Mouse (Mus musculus): ENCODE data around the gene Ppp1r37. TPM values are rescaled to one million over a fixed set of nuclear protein-coding genes. Genes with fewer than 3 reads are reported as not detected.
"Not testable (repeated sequence)": the region's sequence is repeated elsewhere in the genome, so short reads cannot be mapped to it uniquely, and the experiment has no call there.

The Ppp1r37 gene
- polyA plus RNA-seq, 1 experiment from 2014 or later = 21.9 TPM

DNA sequence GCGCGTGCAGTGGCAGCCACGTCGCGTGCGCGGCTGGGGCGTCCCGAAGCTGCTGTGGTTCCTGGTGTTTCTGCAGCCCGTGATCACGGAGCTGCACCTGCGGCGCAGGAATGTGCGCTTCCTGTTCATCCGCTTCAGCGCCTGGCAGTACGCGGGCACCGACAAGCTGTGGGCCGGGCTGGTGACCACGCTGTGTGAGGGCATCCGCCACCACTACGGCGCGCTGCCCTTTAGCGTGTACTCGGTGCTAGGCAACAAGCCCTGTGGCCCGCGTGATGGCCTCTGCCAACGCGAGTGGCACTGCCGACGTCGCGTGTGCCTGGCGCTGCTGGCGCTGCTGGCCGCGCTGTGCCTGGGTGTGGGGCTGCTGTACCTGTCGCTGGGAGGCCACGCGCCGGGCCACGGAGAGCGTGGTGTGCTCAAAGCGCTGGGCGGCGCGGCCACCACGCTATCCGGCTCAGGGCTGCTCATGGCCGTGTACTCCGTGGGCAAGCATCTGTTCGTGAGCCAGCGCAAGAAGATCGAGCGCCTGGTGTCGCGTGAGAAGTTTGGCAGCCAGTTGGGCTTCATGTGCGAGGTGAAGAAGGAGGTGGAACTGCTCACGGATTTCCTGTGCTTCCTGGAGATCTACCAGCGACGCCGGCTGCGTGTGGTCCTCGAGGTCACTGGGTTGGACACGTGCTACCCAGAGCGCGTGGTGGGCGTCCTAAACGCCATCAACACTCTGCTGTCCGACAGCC lies 39.7 kb downstream of the Ppp1r37 start:
- 0 out of 2 replicates have a peak, but pooled peaks cover 2% of the 10 kb centered on the region for H3K36me3 ChIP-seq (ENCODE audit: insufficient read depth, low read length)
- 0 out of 2 replicates have a peak, but pooled peaks have one; percentile 14 for ATAC-seq (ENCODE audit: low FRiP score, low TSS enrichment)
- no peaks in the 10 kb centered on the region for H3K9me3 ChIP-seq (ENCODE audit: low read length)
- H3K27ac ChIP-seq (ENCODE audit: low read length) = no peak overlapping the region
- H3K4me1 ChIP-seq (ENCODE audit: insufficient read depth, low read length) = peaks cover 21% of the 10 kb centered on the region
- peaks cover 74% of the 10 kb centered on the region for H3K27me3 ChIP-seq (ENCODE audit: insufficient read depth, low read length)
- 8% methylated on average over 72 of the region's 72 CpGs for WGBS
- H3K9ac ChIP-seq (replicated peaks; ENCODE audit: low read length) = peak overlapping the region; percentile 34; the same call in 1 of the 2 replicates
- peak overlapping the region; percentile 51 for H3K4me3 ChIP-seq (ENCODE audit: low read length)
- H3K4me2 ChIP-seq (replicated peaks; ENCODE audit: low read depth, low read length) = peak overlapping the region; percentile 77

DNA sequence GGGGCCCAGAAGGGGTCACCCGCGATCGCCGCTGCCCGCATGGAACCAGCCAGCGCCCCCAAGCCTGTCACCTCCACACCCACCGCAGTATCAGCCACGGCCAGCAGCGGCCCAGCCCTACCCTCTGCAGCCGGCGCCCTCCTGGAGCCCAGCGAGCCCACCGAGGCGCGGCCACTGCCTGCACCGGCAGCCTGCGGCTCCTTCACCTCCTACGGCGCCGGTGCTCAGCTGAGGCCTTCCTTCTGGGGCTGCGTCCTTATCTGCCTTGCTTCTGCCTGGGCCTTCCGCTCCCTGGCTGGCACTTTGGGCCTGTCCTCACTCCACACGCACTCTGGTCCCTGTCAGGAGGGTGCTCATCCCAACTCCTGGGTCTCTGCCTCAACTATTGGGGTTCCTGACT lies 42.8 kb downstream of the Ppp1r37 start:
- H3K27me3 ChIP-seq (ENCODE audit: insufficient read depth, low read length) = peaks cover 78% of the 10 kb centered on the region
- peaks cover 21% of the 10 kb centered on the region for H3K4me1 ChIP-seq (ENCODE audit: insufficient read depth, low read length)
- no peak for ATAC-seq (ENCODE audit: low FRiP score, low TSS enrichment)
- WGBS = 6% methylated on average over 19 of the region's 23 CpGs
- peak overlapping the region; percentile 31 for H3K4me3 ChIP-seq (ENCODE audit: low read length)
- H3K4me2 ChIP-seq (replicated peaks; ENCODE audit: low read depth, low read length) = peak overlapping the region; percentile 47
- no peaks in the 10 kb centered on the region for H3K36me3 ChIP-seq (ENCODE audit: insufficient read depth, low read length)
- peak overlapping the region; percentile 61 for H3K9ac ChIP-seq (replicated peaks; ENCODE audit: low read length)
- H3K9me3 ChIP-seq (ENCODE audit: low read length) = no peaks in the 10 kb centered on the region
- H3K27ac ChIP-seq (ENCODE audit: low read length) = no peak overlapping the region

DNA sequence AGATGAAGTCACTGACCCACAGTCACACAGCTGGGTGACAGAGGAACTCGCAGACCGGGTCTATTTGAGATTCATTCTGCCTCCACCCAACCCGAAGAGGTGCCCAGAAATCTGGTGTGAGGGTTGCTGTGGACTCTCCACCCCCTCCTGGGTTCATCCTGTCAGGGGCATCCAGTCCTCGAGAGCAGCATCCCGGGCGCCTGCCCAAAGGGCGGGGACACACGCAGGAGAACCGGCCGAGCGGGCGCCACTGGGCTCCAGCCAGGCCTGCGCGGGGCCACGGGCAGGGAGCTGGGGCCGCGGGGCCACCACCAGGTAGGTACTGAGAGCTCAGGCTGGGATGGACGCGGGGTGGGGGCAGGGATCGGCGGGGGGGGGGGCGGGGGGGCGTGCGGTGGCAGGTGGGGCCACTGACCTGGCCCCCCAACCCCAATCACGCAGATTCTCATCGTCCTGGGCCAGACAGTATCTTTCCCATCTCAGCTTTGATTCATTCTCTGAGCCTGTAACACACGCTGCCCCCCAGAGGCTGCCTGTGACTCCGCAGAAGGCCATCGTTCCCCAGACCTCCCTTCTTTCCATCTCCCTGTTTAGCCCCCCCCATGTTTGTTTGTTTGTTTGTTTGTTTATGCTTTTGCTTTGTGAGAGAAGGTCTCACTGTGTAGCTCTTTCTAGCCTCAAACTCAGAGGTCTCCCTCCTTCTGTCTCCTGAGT lies 45.1 kb downstream of the Ppp1r37 start, which contains the start of gene Nkpd1:
Gene Nkpd1, plus strand, starts transcription at position 187 of the 714 bp plus-strand sequence.
- H3K4me2 ChIP-seq (replicated peaks; ENCODE audit: low read depth, low read length) = peak within 1 kb of the TSS; percentile 50
- 2% methylated on average over 19 of the region's 29 CpGs for WGBS
- ATAC-seq (ENCODE audit: low FRiP score, low TSS enrichment) = no peak
- no peaks in the 10 kb centered on the region for H3K36me3 ChIP-seq (ENCODE audit: insufficient read depth, low read length)
- H3K9me3 ChIP-seq (ENCODE audit: low read length) = no peaks in the 10 kb centered on the region
- H3K9ac ChIP-seq (replicated peaks; ENCODE audit: low read length) = peak within 1 kb of the TSS; percentile 3; the same call in 1 of the 2 replicates
- peaks cover 55% of the 10 kb centered on the region for H3K27me3 ChIP-seq (ENCODE audit: insufficient read depth, low read length)
- no peak within 1 kb of the TSS for H3K27ac ChIP-seq (ENCODE audit: low read length)
- peaks cover 9% of the 10 kb centered on the region for H3K4me1 ChIP-seq (ENCODE audit: insufficient read depth, low read length)
- peak within 1 kb of the TSS; percentile 23; the same call in 1 of the 2 replicates for H3K4me3 ChIP-seq (ENCODE audit: low read length)

DNA sequence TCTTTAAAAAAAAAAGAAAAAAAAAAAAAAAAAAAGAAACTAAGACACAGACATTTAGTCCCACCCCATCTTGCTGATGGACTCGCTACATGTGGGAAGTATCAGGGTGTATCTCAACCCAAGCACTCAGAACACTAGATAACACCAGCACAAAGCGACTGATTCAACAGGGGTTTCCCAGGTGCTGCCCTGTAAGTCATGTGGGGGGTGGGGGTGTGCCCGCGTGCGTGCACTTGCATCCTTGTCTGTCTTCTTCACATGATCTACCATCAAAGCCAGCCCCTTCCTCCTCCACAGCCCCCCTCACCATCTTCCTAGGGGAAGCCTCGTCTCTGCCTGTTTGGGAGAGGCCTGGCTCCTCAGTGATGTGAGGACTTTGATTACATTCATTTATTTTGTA lies 50.5 kb downstream of the Ppp1r37 start:
- H3K9me3 ChIP-seq (ENCODE audit: low read length) = no peaks in the 10 kb centered on the region
- no peak for ATAC-seq (ENCODE audit: low FRiP score, low TSS enrichment)
- H3K4me3 ChIP-seq (ENCODE audit: low read length) = no peak overlapping the region
- H3K4me2 ChIP-seq (replicated peaks; ENCODE audit: low read depth, low read length) = no peak overlapping the region
- H3K27ac ChIP-seq (ENCODE audit: low read length) = no peak overlapping the region
- peaks cover 13% of the 10 kb centered on the region for H3K4me1 ChIP-seq (ENCODE audit: insufficient read depth, low read length)
- no peaks in the 10 kb centered on the region for H3K36me3 ChIP-seq (ENCODE audit: insufficient read depth, low read length)
- no peak overlapping the region for H3K9ac ChIP-seq (replicated peaks; ENCODE audit: low read length)
- WGBS = 73% methylated on average over 6 of the region's 6 CpGs
- H3K27me3 ChIP-seq (ENCODE audit: insufficient read depth, low read length) = peaks cover 4% of the 10 kb centered on the region; the same call in 1 of the 2 replicates

DNA sequence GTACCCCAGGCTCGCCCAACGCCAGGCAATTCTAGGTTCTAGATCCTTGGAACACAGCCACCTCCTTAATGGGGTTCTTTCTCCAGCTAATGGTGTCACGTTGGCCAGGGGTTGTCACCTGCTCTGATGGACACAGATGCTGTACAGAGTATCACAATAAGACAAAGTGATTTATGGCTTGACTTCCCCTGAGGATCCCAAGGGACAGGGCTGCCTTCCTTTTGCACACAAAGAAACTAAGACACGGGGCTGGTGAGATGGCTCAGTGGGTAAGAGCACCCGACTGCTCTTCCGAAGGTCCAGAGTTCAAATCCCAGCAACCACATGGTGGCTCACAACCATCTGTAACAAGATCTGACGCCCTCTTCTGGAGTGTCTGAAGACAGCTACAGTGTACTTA lies 50.9 kb downstream of the Ppp1r37 start:
- WGBS = 70% methylated on average over 6 of the region's 7 CpGs
- H3K27ac ChIP-seq (ENCODE audit: low read length) = not testable (repeated sequence)

DNA sequence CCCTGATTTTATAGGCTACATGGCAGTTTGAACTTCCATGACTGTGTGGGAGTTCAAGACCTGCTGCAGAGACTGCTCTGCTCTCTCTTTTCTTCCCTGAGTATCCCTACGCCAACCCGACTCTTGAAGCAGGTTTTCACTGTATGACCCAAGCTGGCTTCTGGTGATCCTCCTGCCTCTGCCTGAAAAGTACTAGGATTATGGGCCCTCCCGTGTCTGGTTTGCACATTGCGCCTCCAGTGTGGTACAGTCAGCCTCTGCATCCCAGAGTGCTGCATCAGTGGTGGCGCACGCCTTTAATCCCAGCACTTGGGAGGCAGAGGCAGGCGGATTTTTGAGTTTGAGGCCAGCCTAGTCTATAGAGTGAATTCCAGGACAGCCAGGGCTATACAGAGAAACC lies 53.1 kb downstream of the Ppp1r37 start:
- no peak for ATAC-seq (ENCODE audit: low FRiP score, low TSS enrichment)
- no peaks in the 10 kb centered on the region for H3K9me3 ChIP-seq (ENCODE audit: low read length)
- H3K4me1 ChIP-seq (ENCODE audit: insufficient read depth, low read length) = peaks cover 21% of the 10 kb centered on the region
- H3K36me3 ChIP-seq (ENCODE audit: insufficient read depth, low read length) = no peaks in the 10 kb centered on the region
- no peak overlapping the region for H3K4me2 ChIP-seq (replicated peaks; ENCODE audit: low read depth, low read length)
- H3K27me3 ChIP-seq (ENCODE audit: insufficient read depth, low read length) = no peaks in the 10 kb centered on the region
- H3K9ac ChIP-seq (replicated peaks; ENCODE audit: low read length) = peak overlapping the region; percentile 86; the same call in 1 of the 2 replicates
- no peak overlapping the region for H3K27ac ChIP-seq (ENCODE audit: low read length)
- WGBS = 88% methylated on average over 7 of the region's 7 CpGs
- peak overlapping the region; percentile 74; the same call in 1 of the 2 replicates for H3K4me3 ChIP-seq (ENCODE audit: low read length)

More for the DNA sequence above, 50.9 kb downstream of the Ppp1r37 start:
- not testable (repeated sequence) for H3K9me3 ChIP-seq (ENCODE audit: low read length); H3K9ac ChIP-seq (replicated peaks; ENCODE audit: low read length); ATAC-seq (ENCODE audit: low FRiP score, low TSS enrichment); H3K36me3 ChIP-seq (ENCODE audit: insufficient read depth, low read length); H3K27me3 ChIP-seq (ENCODE audit: insufficient read depth, low read length); H3K4me2 ChIP-seq (replicated peaks; ENCODE audit: low read depth, low read length); H3K4me3 ChIP-seq (ENCODE audit: low read length)
- H3K4me1 ChIP-seq (ENCODE audit: insufficient read depth, low read length) = peaks cover 16% of the 10 kb centered on the region

DNA sequence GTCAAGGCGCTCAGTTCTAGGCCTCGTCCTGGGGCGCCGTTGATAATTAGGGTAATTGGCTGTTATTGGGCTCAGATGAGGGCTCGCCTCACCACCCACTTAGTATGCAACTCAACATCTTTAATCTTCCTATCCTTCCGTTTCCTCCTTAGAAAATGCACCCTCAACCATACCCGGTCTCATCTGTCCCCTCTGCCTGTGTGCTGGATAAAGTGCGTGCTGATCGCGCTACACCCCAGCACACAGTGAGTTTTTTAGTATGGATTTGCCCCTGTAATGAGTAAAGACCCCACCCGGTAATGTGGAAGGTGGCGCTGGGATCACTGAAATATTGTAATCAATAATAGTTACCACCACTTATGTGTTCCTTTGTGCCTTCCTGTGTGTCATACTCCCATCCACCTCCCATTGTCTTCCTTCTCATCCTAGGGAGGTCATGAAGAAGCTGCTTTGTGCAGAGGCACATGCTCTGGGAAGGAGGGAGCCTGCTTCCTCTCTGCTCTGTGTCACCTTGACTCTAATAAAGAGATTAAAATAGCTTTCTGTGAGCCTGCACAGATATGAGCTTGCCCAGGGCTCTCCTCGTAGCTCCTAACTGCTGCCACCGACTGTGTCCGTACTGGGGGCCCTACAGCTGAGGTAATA lies 53.8 kb downstream of the Ppp1r37 start:
- peak overlapping the region; percentile 74 for H3K4me3 ChIP-seq (ENCODE audit: low read length)
- 7% methylated on average over 15 of the region's 15 CpGs for WGBS
- H3K4me2 ChIP-seq (replicated peaks; ENCODE audit: low read depth, low read length) = peak overlapping the region; percentile 84
- peaks cover 21% of the 10 kb centered on the region for H3K4me1 ChIP-seq (ENCODE audit: insufficient read depth, low read length)
- no peaks in the 10 kb centered on the region for H3K9me3 ChIP-seq (ENCODE audit: low read length)
- H3K27ac ChIP-seq (ENCODE audit: low read length) = peak overlapping the region; percentile 56
- peak overlapping the region; percentile 86 for H3K9ac ChIP-seq (replicated peaks; ENCODE audit: low read length)
- H3K36me3 ChIP-seq (ENCODE audit: insufficient read depth, low read length) = no peaks in the 10 kb centered on the region
- ATAC-seq (ENCODE audit: low FRiP score, low TSS enrichment) = no peak
- no peaks in the 10 kb centered on the region for H3K27me3 ChIP-seq (ENCODE audit: insufficient read depth, low read length)

DNA sequence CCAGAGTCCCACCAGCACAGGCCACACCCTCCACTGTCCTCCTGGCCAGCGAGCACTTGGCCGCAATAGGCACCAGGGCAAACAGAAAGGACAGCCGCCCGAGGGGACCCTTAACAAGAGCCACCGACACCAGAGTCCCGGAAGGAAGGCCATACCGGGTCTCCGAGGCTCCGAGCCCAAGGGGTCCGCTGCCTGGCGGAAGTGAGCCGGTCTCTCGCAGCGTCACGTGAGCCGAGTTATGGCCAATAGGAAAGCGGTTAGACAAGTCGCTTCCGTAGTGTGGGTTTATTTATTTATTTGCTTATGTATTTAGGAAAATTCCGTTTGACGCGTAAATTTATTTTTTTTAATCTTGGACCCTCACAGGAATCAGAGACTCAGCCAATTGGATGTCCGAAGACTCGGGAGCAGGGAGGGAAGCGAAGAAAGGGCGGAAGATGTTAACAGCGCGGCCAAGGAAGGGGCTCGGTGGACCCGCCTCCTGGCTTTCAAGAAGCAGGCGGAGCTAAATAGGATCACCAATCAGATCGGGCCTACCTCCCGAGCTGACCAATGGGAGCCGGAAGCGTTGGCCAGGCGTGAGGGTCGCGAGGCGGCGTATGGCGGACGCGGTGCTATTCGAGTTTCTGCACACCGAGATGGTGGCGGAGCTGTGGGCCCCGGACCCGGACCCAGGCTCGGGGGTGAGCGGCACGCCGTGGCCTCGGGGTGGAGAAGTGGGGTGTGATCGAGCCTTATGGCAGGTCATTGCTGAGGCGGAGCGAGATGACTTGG lies 54.5 kb downstream of the Ppp1r37 start, which contains the start of the genes Bloc1s3 and Trappc6a:
Gene Bloc1s3, minus strand, starts transcription at position 218 of the 774 bp plus-strand sequence.
Gene Trappc6a, plus strand, starts transcription at position 246 of the 774 bp plus-strand sequence.
- H3K9ac ChIP-seq (replicated peaks; ENCODE audit: low read length) = peak within 1 kb of the TSS; percentile 86
- H3K9me3 ChIP-seq (ENCODE audit: low read length) = no peaks in the 10 kb centered on the region
- peak within 1 kb of the TSS; percentile 85 for H3K27ac ChIP-seq (ENCODE audit: low read length)
- ATAC-seq (ENCODE audit: low FRiP score, low TSS enrichment) = peak; percentile 95
- no peaks in the 10 kb centered on the region for H3K27me3 ChIP-seq (ENCODE audit: insufficient read depth, low read length)
- H3K36me3 ChIP-seq (ENCODE audit: insufficient read depth, low read length) = no peaks in the 10 kb centered on the region
- H3K4me1 ChIP-seq (ENCODE audit: insufficient read depth, low read length) = peaks cover 23% of the 10 kb centered on the region
- H3K4me2 ChIP-seq (replicated peaks; ENCODE audit: low read depth, low read length) = peak within 1 kb of the TSS; percentile 84
- peak within 1 kb of the TSS; percentile 74 for H3K4me3 ChIP-seq (ENCODE audit: low read length)
- under 1% methylated on average over 56 of the region's 56 CpGs for WGBS

DNA sequence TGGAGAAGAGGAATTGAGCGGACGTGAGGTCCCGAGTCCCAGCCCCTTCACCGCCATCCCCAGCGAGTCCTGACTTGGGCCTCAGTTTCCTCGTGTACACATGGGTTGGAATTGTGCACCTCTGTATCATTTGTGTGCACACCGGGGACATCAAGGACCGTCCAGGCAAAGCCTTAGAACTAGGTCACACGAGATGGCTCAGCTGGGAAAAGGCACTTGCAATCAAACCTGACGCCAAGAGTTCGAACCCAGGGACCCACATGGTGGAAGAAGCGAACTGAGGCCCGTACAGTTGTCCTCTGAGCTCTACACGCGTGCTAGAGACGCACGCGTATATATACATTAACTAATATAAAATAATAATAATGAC lies 55.3 kb downstream of the Ppp1r37 start:
- peak overlapping the region; percentile 74 for H3K4me3 ChIP-seq (ENCODE audit: low read length)
- peak overlapping the region; percentile 84 for H3K4me2 ChIP-seq (replicated peaks; ENCODE audit: low read depth, low read length)
- H3K9ac ChIP-seq (replicated peaks; ENCODE audit: low read length) = peak overlapping the region; percentile 86
- no peaks in the 10 kb centered on the region for H3K36me3 ChIP-seq (ENCODE audit: insufficient read depth, low read length)
- no peaks in the 10 kb centered on the region for H3K27me3 ChIP-seq (ENCODE audit: insufficient read depth, low read length)
- WGBS = 3% methylated on average over 18 of the region's 18 CpGs
- H3K9me3 ChIP-seq (ENCODE audit: low read length) = no peaks in the 10 kb centered on the region
- ATAC-seq (ENCODE audit: low FRiP score, low TSS enrichment) = no peak
- H3K27ac ChIP-seq (ENCODE audit: low read length) = no peak overlapping the region
- peaks cover 23% of the 10 kb centered on the region for H3K4me1 ChIP-seq (ENCODE audit: insufficient read depth, low read length)
